Mouse (Mus musculus): ENCODE data around the gene Gm17026. TPM values are rescaled to one million over a fixed set of nuclear protein-coding genes. Genes with fewer than 3 reads are reported as not detected.
"Not testable (repeated sequence)": the region's sequence is repeated elsewhere in the genome, so short reads cannot be mapped to it uniquely, and the experiment has no call there.

Gm17026 gene
- total RNA-seq (2014; rRNA removed) (not detected in 2 replicates), polyA plus RNA-seq (2012; rRNA removed) (not detected in 2 replicates)

DNA sequence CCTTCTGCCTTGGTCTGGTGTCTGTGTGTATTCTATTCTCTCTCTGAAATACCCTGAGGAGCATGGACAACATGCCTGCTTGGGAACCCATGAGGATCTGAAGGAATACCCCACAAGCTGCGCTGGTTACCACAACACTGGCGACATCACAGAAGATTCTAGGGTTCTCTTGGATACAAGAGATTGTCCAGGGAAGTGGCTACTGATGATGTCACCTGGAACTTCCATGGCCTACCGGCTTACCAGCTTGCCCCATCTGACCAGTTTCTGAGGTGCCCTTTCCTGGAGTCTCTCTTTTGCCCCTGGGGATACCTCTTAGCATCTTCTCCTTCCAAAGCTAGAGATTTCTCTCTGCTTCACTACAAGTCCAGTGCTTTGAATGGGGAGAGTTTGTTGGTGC lies at the start of gene Gm17026:
Gene Gm17026 (minus strand): TSS at position 101 of the 400 bp plus-strand sequence.
- H3K36me3 ChIP-seq (ENCODE audit: control insufficient read depth, insufficient read depth, low read length); H3K27me3 ChIP-seq (ENCODE audit: control insufficient read depth, insufficient read depth, low read length); H3K79me2 ChIP-seq (ENCODE audit: control insufficient read depth, insufficient read depth, low read length); H3K4me1 ChIP-seq (ENCODE audit: control insufficient read depth, insufficient read depth, low read length); H3K27ac ChIP-seq (replicated peaks; ENCODE audit: insufficient read depth, low read depth, low read length); H3K4me3 ChIP-seq (ENCODE audit: insufficient read depth, low read depth, low read length); DNase-seq (ENCODE audit: extremely low read depth, low read depth, low spot score); H3K9ac ChIP-seq (ENCODE audit: low read depth, low read length): not testable (repeated sequence)
- 90% methylated on average over 1 of the region's 3 CpGs for WGBS

DNA sequence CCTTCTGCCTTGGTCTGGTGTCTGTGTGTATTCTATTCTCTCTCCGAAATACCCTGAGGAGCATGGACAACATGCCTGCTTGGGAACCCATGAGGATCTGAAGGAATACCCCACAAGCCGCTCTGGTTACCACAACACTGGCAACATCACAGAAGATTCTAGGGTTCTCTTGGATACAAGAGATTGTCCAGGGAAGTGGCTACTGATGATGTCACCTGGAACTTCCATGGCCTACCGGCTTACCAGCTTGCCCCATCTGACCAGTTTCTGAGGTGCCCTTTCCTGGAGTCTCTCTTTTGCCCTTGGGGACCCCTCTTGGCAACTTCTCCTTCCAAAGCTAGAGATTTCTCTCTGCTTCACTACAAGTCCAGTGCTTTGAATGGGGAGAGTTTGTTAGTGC lies 37.4 kb upstream of the Gm17026 start, which contains the start of gene Gm9611:
Gene Gm9611 (minus strand): TSS at position 101 of the 400 bp plus-strand sequence.
- not testable (repeated sequence) for H3K36me3 ChIP-seq (ENCODE audit: control insufficient read depth, insufficient read depth, low read length)

DNA sequence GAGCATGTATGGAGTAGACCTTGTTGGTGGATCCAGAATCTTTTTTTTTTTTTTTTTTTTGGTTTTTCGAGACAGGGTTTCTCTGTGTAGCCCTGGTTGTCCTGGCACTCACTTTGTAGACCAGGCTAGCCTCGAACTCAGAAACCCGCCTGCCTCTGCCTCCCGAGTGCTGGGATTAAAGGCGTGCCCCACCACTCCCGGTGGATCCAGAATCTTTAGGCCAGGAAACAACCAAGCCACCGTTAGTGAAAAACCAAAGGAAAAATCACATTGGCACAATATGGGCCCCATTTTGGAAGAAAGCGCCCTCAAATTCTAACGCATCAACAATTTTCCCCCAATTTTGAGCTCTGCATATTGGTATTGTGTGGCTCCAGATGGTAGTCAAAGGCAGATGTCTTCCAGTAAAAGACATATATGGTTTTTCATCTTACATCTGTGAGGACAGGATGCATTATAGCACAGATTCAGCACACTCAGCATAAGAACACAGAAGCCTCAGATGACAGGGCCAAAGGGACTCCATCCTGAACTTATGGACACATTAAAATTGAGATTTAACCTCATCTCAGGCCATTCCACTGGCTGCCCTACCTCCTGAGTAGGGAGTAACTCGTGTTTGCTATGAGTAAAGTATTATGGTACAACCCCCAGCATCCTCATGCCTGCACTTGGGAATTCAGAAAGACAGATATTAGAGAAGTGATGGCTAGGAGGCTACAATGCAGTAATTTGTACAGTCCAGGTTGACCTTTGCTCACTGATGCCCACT lies 42.9 kb downstream of the Gm17026 start:
- not testable (repeated sequence) for H3K27ac ChIP-seq (replicated peaks; ENCODE audit: insufficient read depth, low read depth, low read length); H3K79me2 ChIP-seq (ENCODE audit: control insufficient read depth, insufficient read depth, low read length); H3K36me3 ChIP-seq (ENCODE audit: control insufficient read depth, insufficient read depth, low read length); H3K4me3 ChIP-seq (ENCODE audit: insufficient read depth, low read depth, low read length); DNase-seq (ENCODE audit: extremely low read depth, low read depth, low spot score); H3K27me3 ChIP-seq (ENCODE audit: control insufficient read depth, insufficient read depth, low read length); H3K4me1 ChIP-seq (ENCODE audit: control insufficient read depth, insufficient read depth, low read length); H3K9ac ChIP-seq (ENCODE audit: low read depth, low read length)
- 72% methylated on average over 9 of the region's 10 CpGs for WGBS

More for the DNA sequence above, 37.4 kb upstream of the Gm17026 start, which contains the start of gene Gm9611:
- H3K9ac ChIP-seq (ENCODE audit: low read depth, low read length); H3K27ac ChIP-seq (replicated peaks; ENCODE audit: insufficient read depth, low read depth, low read length); DNase-seq (ENCODE audit: extremely low read depth, low read depth, low spot score); H3K79me2 ChIP-seq (ENCODE audit: control insufficient read depth, insufficient read depth, low read length); H3K27me3 ChIP-seq (ENCODE audit: control insufficient read depth, insufficient read depth, low read length); H3K4me3 ChIP-seq (ENCODE audit: insufficient read depth, low read depth, low read length); H3K4me1 ChIP-seq (ENCODE audit: control insufficient read depth, insufficient read depth, low read length): not testable (repeated sequence)
- WGBS, result 89% methylated on average over 1 of the region's 3 CpGs

Other genes starting within 250 kb of the Gm17026 start
- gene Gm7951, start 142.7 kb downstream of the Gm17026 start, total RNA-seq (2014; rRNA removed), result not detected in 2 replicates
- not detected in 2 replicates for gene Gm7951, start 142.7 kb downstream of the Gm17026 start, polyA plus RNA-seq (2012; rRNA removed)
- not detected in 2 replicates for gene Gm17027, start 97.4 kb downstream of the Gm17026 start, total RNA-seq (2014; rRNA removed)
- gene Gm17027, start 97.4 kb downstream of the Gm17026 start, polyA plus RNA-seq (2012; rRNA removed), result not detected in 2 replicates
- not detected in 2 replicates for gene Gm3573, start 69.3 kb downstream of the Gm17026 start, total RNA-seq (2014; rRNA removed)
- not detected in 2 replicates for gene Gm3573, start 69.3 kb downstream of the Gm17026 start, polyA plus RNA-seq (2012; rRNA removed)
- not detected in 2 replicates for gene Gm9611, start 37.3 kb upstream of the Gm17026 start, total RNA-seq (2014; rRNA removed)
- gene Gm9611, start 37.3 kb upstream of the Gm17026 start, polyA plus RNA-seq (2012; rRNA removed), result not detected in 2 replicates
- gene Gm7995, start 50.2 kb upstream of the Gm17026 start, total RNA-seq (2014; rRNA removed), result not detected in 2 replicates
- not detected in 2 replicates for gene Gm7995, start 50.2 kb upstream of the Gm17026 start, polyA plus RNA-seq (2012; rRNA removed)
- gene Gm8005, start 179.6 kb upstream of the Gm17026 start, total RNA-seq (2014; rRNA removed), result not detected in 2 replicates
- not detected in 2 replicates for gene Gm8005, start 179.6 kb upstream of the Gm17026 start, polyA plus RNA-seq (2012; rRNA removed)
- not detected in 2 replicates for gene Gm8011, start 203.8 kb upstream of the Gm17026 start, total RNA-seq (2014; rRNA removed)
- not detected in 2 replicates for gene Gm8011, start 203.8 kb upstream of the Gm17026 start, polyA plus RNA-seq (2012; rRNA removed)
- gene Gm8020, start 242.3 kb upstream of the Gm17026 start, total RNA-seq (2014; rRNA removed), result not detected in 2 replicates
- not detected in 2 replicates for gene Gm8020, start 242.3 kb upstream of the Gm17026 start, polyA plus RNA-seq (2012; rRNA removed)